Mouse (Mus musculus) ovary, postnatal 10 days (tissue): ENCODE results near the gene U90926.
"Not testable (repeated sequence)": the region's sequence is repeated elsewhere in the genome, so short reads cannot be mapped to it uniquely, and the experiment has no call there.

ENCODE experiments used
- DNase-seq: peaks from one replicate; pipeline ENCODE4 v3.0.0; 2022; ENCODE audit warnings: low spot score

Gene U90926

DNA sequence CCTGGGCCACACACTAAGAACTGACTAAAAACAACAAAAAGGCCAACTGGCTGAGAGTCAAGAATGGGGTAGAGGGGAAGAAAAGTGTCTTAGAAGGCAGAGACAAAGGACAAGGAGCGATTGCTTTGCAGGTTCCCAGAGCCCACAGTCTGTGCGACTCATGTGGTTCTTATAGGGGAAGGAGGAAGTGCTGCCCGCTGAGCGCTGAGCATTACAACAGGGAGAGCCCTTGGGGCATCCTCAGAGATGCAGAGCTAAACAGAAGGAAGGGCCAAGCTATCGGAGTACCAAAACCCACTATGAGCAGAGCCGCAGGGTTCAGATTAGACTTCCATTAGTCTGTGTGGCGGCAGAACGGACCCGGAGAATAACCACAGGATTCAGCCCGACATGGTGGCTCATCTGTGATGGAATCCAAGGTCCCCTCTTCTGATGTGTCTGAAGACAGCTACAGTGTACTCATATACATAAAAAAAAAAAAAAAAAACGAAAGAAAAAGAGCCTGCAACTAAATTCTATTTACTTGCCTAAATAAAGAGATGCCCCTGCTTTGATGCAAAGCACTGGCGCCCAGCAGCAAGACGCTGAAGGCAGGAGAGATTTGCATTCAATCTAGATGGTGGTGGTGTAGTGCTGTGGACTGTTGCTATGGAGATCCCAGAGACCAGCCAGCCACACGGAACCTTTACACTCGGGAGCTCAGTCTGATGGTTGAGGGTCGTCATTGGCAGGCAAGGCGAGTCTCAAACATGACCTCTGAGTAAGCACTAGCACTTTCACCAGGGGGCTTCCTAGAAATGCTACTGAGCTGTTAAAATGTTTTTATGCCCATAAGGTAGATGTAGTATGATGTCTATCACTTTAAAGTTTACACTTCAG lies 3.9 kb upstream of the U90926 start:
- DNase-seq = no peak

GRCm38 (mm10) chr5:92212231-92212630 lies 3.0 kb downstream of the U90926 start:
- DNase-seq = no peak

DNA sequence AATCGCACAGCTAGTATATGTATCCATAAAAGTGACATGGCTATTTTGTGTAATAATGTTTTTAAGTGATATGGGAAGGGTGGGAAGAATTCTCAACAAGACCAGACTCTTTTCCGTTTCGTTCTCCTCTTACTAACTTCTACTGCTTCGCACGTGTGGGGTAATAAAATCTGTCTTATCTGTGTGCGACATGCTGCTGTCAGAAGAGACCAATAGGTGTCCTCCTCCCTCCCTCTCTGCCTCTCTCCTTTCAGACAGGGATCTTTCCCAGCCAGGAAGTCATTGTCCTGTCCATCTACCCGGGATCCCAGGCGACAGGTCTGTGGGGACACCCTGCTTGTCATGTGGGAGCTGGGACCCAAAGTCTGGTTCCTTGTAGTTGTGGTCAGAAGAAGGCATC lies 5.0 kb downstream of the U90926 start:
- DNase-seq = no peak

DNA sequence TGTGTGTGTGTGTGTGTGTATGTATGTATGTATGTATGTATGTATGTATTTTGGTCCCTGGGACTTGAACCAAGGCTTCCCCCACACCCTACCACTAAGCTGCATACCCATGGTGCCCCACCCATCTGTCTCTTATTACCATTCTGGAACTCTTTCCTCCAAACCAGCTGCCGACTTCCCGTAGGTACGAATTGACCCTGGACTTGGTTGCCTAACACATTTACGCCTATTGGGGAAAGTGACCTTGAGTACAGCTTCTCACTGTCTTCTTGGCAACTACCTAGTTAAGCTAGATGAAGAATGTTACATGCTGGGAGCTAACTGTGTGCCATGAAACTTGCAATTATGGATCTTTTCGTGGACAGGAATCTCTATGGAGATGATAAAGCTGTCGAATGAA lies 9.1 kb downstream of the U90926 start:
- no peak for DNase-seq

- no peak for DNase-seq
Observed at GRCm38 (mm10) chr5:92205706-92206105, 9.5 kb downstream of the U90926 start.

- no peak for DNase-seq
Observed at GRCm38 (mm10) chr5:92205184-92205583, 10.0 kb downstream of the U90926 start.

DNA sequence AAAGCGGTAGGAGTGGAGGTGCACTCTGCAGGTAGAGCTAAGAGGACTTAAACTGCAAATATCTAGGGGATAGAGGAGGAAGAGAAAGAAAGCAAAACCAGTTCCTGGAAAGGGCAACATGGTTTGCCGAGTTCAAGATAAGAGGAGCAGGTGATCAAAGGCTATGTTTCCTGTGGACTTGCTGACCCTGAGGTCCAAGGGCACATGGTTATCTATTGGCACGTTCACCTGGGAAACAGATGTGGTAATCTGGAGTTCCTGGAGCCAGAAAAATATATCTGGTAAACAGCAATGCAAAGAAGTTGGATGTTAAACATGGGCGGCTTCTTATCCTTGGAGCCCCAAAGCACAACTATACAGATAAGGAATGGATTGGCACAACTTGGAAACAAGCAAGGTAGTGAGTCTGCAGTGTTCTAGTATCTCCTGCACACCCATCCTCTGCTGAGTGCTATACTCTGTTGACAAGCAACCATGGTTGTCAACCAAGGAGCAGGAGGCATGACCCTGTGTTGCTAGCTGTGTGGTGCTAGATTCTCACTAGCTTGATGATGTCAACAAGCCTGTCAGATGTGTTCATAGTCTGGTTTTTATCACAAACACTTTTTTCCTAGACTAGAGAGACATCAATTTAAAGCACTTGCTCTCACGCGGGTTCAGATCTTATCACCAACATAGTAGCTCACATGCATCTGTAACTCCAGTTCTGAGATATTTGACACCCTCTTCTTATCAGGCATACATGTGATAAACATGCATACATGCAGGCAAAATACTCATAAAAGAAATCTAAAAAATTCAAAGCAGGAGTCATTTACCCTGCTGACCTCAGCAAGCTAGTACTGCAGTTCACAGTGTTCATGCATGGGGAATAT lies 10.8 kb downstream of the U90926 start:
- no peak for DNase-seq

- DNase-seq = no peak
Observed at GRCm38 (mm10) chr5:92198266-92198665, 16.9 kb downstream of the U90926 start.

GRCm38 (mm10) chr5:92196895-92197811 lies 18.1 kb downstream of the U90926 start:
- no peak for DNase-seq

DNA sequence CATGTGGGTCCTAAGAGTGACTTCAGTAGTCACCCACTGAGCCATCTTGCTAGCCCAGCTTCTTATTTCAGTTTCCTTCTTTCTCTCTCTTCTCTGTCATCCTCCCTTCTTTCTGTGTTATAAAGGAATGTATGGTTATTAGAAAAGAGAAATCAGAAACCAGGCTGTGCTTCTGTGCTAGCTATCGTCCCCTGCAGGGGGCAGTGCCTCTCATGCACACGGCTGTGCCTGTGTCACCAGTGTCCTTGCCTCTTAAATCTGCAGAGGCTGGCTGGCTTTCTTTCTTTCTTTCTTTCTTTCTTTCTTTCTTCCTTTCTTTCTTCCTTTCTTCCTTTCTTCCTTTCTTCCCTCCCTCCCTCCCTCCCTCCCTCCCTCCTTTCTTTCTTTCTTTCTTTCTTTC lies 19.5 kb downstream of the U90926 start:
- DNase-seq = not testable (repeated sequence)

DNA sequence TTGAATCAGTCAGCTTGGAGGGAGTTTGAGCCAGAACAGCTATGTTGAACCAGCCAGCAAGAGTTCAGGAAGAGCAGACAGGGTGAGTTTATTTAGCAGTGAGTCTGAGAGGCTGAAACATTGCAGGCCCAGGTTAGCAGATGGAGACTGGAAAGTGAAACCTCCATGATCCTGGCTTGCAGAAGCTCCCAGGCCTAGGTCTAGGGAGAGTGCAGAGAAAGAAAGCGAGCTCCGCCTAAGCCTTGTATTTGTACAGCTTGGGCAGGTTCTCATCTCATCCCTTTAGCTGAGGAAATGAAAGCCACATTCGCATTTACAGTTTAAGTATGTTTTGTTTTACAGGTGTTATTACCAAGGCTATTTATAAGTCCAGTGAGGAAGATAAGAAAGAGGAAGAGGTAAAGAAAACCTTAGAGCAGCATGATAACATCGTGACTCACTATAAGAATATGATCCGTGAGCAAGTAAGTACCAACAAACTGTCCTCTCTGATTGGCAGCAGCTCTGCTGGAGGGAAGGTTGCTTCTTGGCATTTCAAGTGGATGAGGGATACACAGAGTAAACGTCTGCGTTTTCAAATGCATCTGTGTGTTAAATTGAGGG lies 26.2 kb downstream of the U90926 start:
- no peak for DNase-seq

DNA sequence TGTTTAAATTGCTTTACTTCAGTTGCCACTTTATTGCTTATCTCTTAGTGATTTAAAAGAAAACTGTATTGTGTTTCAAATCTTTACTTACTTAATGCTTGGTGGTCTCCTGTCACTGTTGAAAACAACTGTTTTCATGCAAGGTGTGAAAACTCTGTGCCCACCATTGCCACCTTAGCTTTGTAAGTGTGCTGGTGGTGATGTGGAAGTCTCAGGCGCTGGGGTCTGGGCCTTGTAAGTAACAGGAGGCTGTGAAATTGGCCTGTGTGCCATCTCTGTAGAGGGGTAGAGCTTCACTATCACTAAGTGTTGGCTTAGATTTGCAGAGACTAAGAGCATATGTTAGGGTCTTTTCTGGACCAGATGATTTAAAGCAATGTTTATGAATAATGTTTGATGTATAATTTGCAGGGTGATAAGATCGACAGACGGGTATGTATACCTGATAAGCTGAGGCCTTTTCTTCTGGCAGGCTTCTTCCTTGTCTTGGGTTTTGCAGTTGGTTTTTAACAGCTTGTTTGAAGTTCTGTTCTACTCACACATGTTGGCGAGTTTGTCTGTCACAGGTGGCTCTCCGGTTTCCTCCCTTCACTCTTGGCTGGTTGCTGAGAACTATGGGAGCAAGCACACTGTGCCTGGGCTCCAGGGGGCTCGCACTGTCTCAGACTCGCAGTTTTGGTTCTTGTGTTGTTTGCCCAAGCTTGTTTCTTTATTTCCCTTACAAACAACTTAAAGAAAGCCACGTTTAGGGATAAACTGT lies 32.0 kb downstream of the U90926 start:
- DNase-seq = no peak

- no peak for DNase-seq
Observed at GRCm38 (mm10) chr5:92165976-92166375, 49.2 kb downstream of the U90926 start.
